Mouse (Mus musculus) gastrocnemius, adult 2 months (tissue): Measurements from ENCODE around the gene Snapc3. TPM values are rescaled to one million over a fixed set of nuclear protein-coding genes. Genes with fewer than 3 reads are reported as not detected.
"Not testable (repeated sequence)": the region's sequence is repeated elsewhere in the genome, so short reads cannot be mapped to it uniquely, and the experiment has no call there.

Source experiments
- DNase-seq: peaks from one replicate; pipeline ENCODE4 v3.0.0; 2022
- H3K27ac ChIP-seq: fragments of 200-600 bp; 2 replicates; pipeline ENCODE4 v1.8.1; 2022; ENCODE audit warnings: mild to moderate bottlenecking
- H3K4me3 ChIP-seq: fragments of 200-600 bp; 2 replicates; pipeline ENCODE4 v1.8.1; 2022; ENCODE audit warnings: mild to moderate bottlenecking, moderate library complexity
- CTCF ChIP-seq: fragments of 200-600 bp; IDR thresholded peaks from 2 replicates; pipeline ENCODE4 v1.8.1; 2022; ENCODE audit warnings: antibody characterized with exemption, mild to moderate bottlenecking, moderate library complexity
- intact Hi-C: fragments of 180-260 bp; cut with DNase I; formaldehyde crosslinking; loops from one replicate; pipeline ENCODE4 v1.15.1; 2025
- total RNA-seq, 2 experiments: library from RNA; stranded (reverse); gene quantifications; 2 replicates each; pipeline ENCODE4 v1.2.3; 2021

The Snapc3 gene
- total RNA-seq, 2 experiments from 2014 or later = 9.6 to 10.8 TPM

DNA sequence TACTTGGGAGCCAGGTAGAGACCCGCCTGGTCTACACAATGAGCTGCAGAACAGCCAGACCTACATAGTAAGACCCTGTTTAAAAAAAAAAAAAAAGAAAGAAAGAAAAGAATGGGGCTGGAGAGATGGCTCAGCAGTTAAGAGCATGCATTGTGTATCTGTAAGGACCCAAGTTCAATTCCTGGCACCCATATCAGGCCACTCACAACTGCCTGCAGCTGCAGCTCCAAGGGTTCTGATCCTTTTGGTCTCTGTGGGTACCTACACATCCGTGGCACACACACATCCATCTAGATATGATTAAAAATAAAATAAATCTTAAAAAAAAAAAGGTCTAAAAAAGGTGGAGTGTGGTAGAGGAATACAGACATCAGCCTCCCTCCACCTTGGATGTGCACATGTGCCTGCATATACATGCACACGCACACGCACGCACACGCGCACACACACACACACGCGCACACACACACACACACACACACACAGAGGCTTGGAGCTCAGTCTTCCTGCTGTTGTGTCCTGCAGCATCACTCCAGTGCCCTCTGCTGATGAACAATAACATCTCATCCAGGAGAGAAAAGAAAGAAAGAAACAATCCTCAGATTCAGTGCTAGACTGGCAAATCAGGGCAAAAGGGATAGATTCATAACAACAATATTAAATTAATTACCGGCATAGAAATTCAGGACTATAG, 97.6 kb downstream of the Snapc3 start:
- peak; percentile 29; the same call in 1 of the 2 replicates for TF ChIP-seq CTCF
- no peak for DNase-seq
- intact Hi-C loops = no loop called here

DNA sequence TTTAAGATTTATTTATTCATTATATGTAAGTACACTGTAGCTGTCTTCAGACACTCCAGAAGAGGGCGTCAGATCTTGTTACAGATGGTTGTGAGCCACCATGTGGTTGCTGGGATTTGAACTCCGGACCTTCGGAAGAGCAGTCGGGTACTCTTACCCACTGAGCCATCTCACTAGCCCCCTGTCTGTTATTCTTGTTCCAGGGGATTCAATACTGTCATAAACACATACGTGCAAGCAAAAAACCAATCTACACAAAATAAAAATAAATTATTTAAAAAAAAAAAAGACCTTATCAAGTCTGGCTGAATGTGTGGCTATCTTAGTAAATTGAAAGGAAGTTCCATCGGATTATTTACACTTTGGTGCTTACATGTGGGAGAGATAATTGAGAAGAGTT, 98.6 kb downstream of the Snapc3 start:
- DNase-seq, intact Hi-C loops, H3K27ac ChIP-seq, H3K4me3 ChIP-seq: not testable (repeated sequence)

More for the DNA sequence above, 97.6 kb downstream of the Snapc3 start:
- H3K27ac ChIP-seq = no peak overlapping the region
- H3K4me3 ChIP-seq = no peak overlapping the region

Other genes starting within 250 kb of the Snapc3 start
- 1 to 10 TPM; 4.0 to 6.9 TPM for gene Ttc39b, start 93.5 kb upstream of the Snapc3 start, total RNA-seq
- 10 to 100 TPM; 14.8 to 19.4 TPM for gene Psip1, start 68.7 kb downstream of the Snapc3 start, total RNA-seq
- under 1 TPM; 0.59 to 0.70 TPM for gene Ccdc171, start 107.8 kb downstream of the Snapc3 start, total RNA-seq